Mouse (Mus musculus) cerebellum, adult 2 months (tissue): Measurements from ENCODE around the gene Gigyf2.

ENCODE experiments used
- CTCF ChIP-seq: fragments of 200-500 bp; IDR thresholded peaks from 2 replicates; pipeline ENCODE4 v1.5.1; 2011; ENCODE audit warnings: low read depth, mild to moderate bottlenecking, control low read depth, low read length, moderate library complexity, borderline replicate concordance; ENCODE audit not compliant: insufficient read depth
- POLR2A ChIP-seq: fragments of 200-500 bp; IDR thresholded peaks from 2 replicates; pipeline ENCODE4 v1.6.1; 2011; ENCODE audit warnings: low read length, control low read depth, borderline replicate concordance; ENCODE audit not compliant: insufficient read depth

DNA sequence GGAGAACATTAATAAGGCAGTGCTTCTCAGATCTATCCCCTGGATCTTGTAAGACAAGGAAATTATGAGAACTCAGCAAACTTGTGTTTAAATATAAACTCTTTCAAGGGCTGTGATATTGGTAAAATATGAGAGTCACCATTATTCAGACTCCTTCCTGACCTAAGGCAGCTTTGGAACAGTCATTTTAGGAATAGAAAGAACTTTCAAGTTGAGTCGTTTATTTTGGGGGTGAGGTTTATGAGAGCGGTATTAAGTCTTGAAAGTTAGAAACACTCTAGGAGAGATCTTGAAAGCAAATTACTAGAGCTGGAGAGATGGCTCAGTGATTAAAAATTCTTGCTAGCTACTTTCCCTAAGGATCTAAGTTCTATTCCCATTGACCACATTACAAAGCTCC lies 108.3 kb downstream of the Gigyf2 start:
- no peak for TF ChIP-seq POLR2A
- TF ChIP-seq CTCF = no peak
